Mouse (Mus musculus) bone marrow, adult 2 months (tissue): ENCODE measurements around the gene Tppp. TPM values are rescaled to one million over a fixed set of nuclear protein-coding genes. Genes with fewer than 3 reads are reported as not detected.
"Not testable (repeated sequence)": the region's sequence is repeated elsewhere in the genome, so short reads cannot be mapped to it uniquely, and the experiment has no call there.

Experiments used
- H3K27ac ChIP-seq: fragments of 200-500 bp; 2 replicates; pipeline ENCODE4 v1.5.1; 2012; ENCODE audit warnings: low read depth, mild to moderate bottlenecking, control low read depth, inconsistent platforms, low read length; ENCODE audit not compliant: control insufficient read depth, poor library complexity, insufficient read depth
- H3K4me1 ChIP-seq: fragments of 200-500 bp; 2 replicates; pipeline ENCODE4 v1.6.1; 2011; ENCODE audit warnings: low read length; ENCODE audit not compliant: control insufficient read depth, insufficient read depth
- H3K4me3 ChIP-seq: fragments of 200-500 bp; replicated peaks from 2 replicates; pipeline ENCODE3; 2011; ENCODE audit warnings: mild to moderate bottlenecking, low read depth, low read length, control low read depth; ENCODE audit not compliant: control insufficient read depth
- CTCF ChIP-seq: fragments of 200-500 bp; IDR thresholded peaks from 2 replicates; pipeline ENCODE4 v1.5.1; 2011; ENCODE audit warnings: low read length, control low read depth; ENCODE audit not compliant: control insufficient read depth, insufficient read depth
- POLR2A ChIP-seq: fragments of 200-500 bp; IDR thresholded peaks from 2 replicates; pipeline ENCODE4 v1.6.1; 2011; ENCODE audit warnings: low read depth, mild to moderate bottlenecking, control low read depth, low read length, borderline replicate concordance; ENCODE audit not compliant: control insufficient read depth
- WGBS: fragments of 180-500 bp; shearing (Covaris S2); methylation state at CpG from one replicate; pipeline ENCODE4 v1.1.7; 2018; 5-methylcytosine and 5-hydroxymethylcytosine counted together
- polyA plus RNA-seq: library from polyadenylated mRNA; stranded (reverse); fragments of >200 nt; gene quantifications from 2 replicates; pipeline ENCODE4 v1.2.4, GENCODE M21; 2011; ENCODE audit warnings: low replicate concordance; ENCODE audit not compliant: missing spikeins, insufficient read depth, insufficient read length

Gene Tppp
- polyA plus RNA-seq, 1 experiment, result 6.8 TPM

DNA sequence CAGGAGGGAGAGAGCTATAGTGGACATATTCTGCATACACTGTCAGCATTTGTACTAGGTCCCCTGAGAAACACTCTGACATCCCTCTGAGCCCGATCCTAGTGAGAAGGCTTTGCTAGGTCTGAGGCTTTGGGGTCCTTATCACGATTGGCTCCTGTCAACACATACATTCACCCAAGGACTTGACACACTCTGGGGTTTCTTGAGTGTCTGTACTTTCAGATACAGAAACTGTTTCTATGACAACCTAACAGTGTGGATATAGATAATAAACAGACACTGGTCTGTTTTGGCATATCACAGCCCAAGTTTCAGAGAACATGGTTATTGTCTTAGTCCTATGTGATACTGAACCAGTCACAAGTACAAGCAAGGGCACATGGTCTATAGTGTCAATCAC is 18.4 kb upstream of the Tppp start:
- Histone ChIP-seq H3K4me1 (no peaks in the 10 kb centered on the region), H3K27ac (no peak overlapping the region), H3K4me3 (no peak overlapping the region)
- TF ChIP-seq POLR2A (no peak), CTCF (no peak)
- 59% methylated on average over 2 of the region's 2 CpGs for WGBS

DNA sequence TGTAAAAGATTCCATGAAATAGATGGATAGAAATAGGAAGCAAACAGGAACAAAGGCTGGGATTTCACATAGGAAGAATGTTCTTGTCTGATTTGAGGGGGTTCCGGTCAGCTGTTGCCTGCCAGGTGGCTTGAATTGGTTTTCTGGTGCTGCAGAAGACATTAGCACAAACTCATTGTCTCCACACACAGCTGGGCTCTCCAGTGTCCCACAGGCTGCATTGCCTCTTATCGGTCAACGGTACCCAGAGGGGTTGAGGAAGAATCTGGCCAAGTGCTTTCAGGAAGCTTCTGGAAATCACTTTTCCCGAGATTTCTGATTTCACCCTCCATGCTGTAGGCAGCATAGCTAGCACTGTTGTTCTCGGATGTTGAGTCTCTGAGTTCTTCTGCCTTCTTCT is 17.9 kb upstream of the Tppp start:
- TF ChIP-seq CTCF, result no peak
- no peak for TF ChIP-seq POLR2A
- no peak overlapping the region for H3K27ac ChIP-seq
- peaks cover 2% of the 10 kb centered on the region; the same call in 1 of the 2 replicates for H3K4me1 ChIP-seq
- WGBS, result 72% methylated on average over 5 of the region's 5 CpGs
- no peak overlapping the region for H3K4me3 ChIP-seq

DNA sequence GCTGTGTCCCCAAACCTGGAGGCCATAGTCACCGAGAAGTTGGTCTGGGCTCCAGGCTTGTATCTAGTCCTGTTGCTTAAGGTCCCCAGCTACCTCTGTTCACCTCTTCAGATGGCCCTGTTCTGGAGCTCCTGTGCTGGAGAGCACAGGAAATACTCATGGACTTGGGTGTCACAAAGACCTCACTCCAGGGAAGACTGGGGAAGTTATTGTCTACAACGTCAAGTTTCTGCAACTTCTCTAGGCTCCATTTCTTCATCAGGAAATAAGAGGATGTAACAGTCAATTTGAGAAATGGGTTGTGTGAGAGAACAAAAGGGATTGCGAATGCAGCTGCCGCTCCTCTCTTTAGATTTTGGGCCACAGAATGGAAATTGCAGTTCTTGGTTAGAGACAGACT is 12.8 kb upstream of the Tppp start:
- WGBS, result 44% methylated on average over 4 of the region's 4 CpGs
- H3K4me3 ChIP-seq, result no peak overlapping the region
- no peak for TF ChIP-seq POLR2A
- TF ChIP-seq CTCF, result no peak

DNA sequence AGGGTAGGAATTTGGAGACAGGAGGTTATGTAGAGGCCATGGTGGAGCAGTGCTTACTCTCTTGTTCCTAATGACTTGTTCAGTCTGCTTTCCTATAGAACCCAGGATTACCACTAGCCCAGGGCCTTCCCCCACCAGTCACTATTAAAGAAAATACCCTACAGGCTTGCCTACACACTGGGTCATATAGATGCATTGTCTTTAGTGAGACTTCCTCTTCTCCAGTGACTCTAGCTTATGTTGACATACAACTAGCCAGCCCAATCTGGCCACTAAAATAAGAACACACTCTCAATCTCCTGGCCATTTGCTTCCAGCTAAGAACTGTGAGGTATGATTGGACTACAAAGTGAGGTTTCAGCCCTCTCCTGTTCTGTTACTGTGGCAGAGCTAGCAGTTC is 8.7 kb upstream of the Tppp start:
- Histone ChIP-seq H3K27ac (no peak overlapping the region), H3K4me1 (peaks cover 2% of the 10 kb centered on the region), H3K4me3 (no peak overlapping the region)
- no peak for TF ChIP-seq POLR2A
- no peak for TF ChIP-seq CTCF

More for the DNA sequence above, 12.8 kb upstream of the Tppp start:
- Histone ChIP-seq H3K4me1 (peaks cover 2% of the 10 kb centered on the region), H3K27ac (no peak overlapping the region)

DNA sequence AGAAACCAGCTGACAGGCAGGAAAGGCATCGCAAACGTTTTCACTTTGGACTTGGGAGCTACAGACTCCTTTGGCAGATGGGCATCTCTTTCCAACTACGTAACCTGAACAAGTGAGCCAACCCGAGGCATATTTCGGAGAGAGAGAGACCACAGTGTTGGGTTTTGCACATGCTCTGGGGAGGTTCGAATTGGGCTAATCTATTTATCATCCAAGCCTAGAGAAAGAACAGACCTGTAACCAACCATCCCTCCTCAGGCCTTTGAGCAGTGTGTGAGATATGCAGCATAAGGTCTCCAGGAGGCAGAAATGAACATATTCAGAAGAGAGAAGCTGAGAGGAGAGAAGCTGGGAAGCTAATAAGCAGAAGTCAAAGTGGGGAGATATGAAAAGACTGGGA is 8.2 kb upstream of the Tppp start:
- WGBS, result 76% methylated on average over 6 of the region's 6 CpGs
- Histone ChIP-seq H3K4me3 (no peak overlapping the region), H3K4me1 (peaks cover 2% of the 10 kb centered on the region), H3K27ac (no peak overlapping the region)
- TF ChIP-seq CTCF (no peak), POLR2A (no peak)

DNA sequence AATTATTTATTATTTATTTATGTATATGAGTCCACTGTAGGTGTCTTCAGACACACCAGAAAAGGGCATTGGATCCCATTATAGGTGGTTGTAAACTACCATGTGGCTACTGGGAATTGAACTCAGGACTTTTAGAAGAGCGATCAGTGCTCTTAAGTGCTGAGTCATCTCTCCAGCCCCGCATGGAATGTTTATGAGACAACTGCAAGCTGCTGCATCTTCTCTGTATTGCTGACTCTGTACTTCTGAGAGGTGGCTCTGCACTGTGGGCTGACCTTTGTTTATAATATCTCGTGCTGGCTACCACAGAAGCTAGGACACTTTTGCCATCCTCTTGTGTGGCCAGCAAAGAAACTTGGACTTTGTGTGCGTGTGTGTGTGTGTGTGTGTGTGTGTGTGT is 7.7 kb upstream of the Tppp start:
- WGBS, result 64% methylated on average over 4 of the region's 4 CpGs
- Histone ChIP-seq H3K27ac (no peak overlapping the region), H3K4me1 (no peaks in the 10 kb centered on the region; the same call in none of the 2 replicates)

DNA sequence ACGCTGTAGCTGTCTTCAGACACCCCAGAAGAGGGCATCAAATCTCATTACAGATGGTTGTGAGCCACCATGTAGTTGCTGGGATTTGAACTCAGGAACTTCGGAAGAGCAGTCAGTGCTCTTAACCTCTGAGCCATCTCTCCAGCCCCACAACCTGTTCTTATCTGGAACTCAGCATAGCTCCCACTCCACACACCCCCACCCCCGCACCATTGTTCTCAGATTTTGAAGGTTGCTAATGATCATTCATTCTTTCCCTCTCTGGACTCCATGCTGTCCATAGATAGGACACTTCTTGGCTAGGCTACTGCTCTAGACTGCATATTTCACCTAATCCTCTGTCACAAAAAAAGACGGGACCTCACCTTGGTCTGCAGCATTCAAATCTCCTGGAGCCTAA is 2.3 kb upstream of the Tppp start:
- not testable (repeated sequence) for H3K4me3 ChIP-seq, H3K27ac ChIP-seq, H3K4me1 ChIP-seq
- WGBS, result 90% methylated on average over 4 of the region's 4 CpGs

More for the DNA sequence above, 7.7 kb upstream of the Tppp start:
- no peak for TF ChIP-seq CTCF
- no peak for TF ChIP-seq POLR2A
- no peak overlapping the region for H3K4me3 ChIP-seq

DNA sequence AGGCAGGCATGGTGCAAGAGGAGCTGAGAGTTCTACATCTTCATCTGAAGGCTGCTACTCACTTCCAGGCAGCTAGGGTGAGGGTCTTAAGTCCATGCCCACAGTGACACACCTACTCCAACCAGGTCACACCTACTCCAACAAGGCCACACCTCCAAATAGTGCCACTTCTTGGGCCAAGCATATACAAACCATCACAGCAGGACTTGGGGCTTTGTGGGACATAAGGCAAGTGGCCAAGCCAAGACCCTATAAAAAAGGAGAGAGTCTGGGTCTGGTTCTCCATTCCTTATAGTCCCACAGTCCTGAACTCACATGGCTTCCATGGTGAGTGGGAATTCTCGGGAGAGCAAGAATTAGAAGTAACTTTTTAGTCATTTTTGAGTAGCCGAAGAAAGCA is 991 bp upstream of the Tppp start:
- H3K4me3 ChIP-seq, H3K4me1 ChIP-seq, H3K27ac ChIP-seq: not testable (repeated sequence)
- WGBS, result 73% methylated on average over 2 of the region's 2 CpGs

DNA sequence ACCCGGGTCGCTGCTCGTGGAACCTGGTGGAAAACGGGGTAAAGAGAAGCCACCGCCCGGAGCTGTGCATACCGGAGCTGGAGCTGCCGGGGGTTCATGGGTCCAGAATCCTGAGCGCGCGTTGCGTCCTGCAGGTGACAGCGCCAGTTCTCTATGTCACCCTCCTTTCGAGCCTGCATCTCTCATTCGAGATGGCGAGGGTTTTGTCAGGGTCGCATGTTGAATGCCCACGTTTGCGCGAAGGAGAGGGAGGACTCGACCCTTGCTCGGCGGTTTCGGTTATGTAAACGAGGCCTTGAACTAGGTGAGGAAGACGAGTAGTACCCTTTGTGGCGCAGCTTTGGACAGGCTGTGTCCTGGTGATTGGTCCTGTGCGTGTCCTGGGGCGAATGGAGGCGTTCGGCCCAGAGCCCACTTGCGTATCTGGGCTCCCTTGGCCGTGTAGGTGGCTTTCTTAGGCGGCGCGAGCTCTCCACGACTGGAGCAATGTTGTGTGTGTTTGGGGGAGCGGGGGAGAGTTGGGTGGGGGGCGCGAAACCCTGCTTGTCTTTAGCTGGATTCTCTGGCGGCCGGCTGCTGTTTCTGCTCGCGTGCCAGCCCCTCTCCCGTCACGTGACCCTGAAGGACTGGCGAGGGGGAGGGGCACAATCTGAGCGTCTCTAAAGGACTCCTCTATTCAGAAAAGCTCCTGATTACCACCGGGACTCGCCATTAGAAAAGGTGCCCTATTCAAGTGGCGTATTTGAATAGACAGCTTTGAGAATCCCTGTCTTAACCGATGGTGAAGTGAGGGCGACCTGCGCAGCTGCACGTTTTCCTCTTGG is 796 bp downstream of the Tppp start:
- TF ChIP-seq POLR2A, result no peak
- TF ChIP-seq CTCF, result no peak
- H3K4me3 ChIP-seq, result peak overlapping the region; percentile 72
- WGBS, result 1% methylated on average over 55 of the region's 55 CpGs
- H3K4me1 ChIP-seq, result no peaks in the 10 kb centered on the region
- H3K27ac ChIP-seq, result no peak overlapping the region
